Mouse (Mus musculus): ENCODE measurements around the gene Gm8271. TPM values are rescaled to one million over a fixed set of nuclear protein-coding genes. Genes with fewer than 3 reads are reported as not detected.

Gene Gm8271
- not detected for total RNA-seq (2023)

DNA sequence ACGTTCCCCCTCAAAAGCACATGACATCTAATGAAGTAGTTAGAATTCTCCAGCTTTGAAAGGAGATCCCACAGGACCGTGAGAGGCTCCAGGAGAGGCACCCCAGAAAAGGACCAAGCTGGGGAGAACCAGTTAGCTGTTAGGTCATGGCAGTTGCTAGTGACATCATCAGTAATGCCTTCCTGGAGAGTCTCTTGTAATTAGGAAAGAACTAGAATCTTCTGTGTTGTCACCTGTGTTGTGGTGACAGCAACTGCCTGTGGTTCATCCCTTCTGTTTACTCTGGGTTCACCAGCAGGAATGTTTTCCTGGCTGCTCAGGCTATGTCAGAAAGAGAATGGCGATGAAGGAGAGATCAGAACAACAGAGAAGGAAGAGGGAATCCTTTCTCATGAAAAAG is at the start of gene Gm8271:
TSS of gene Gm8271 (plus strand) at position 301 of the 400 bp plus-strand sequence.

DNA sequence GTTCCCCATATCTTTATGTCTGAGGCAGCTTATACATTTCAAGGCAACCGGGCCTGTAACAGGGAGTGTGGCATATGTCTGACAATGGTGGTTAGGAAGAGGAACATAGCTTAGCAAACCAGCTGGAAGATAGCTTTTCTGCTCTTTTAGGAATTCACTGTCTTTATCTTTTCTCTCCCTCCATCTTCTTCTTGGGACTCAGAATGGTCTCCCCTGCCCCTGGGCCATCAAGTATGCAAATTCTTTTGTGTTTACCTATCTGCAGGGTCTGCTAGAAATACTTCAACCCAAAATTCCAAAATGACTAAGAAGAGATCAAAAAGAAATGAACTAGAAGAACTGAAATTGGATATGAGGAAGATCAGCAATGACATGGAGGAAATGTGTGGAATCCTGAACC is 21.4 kb upstream of the Gm8271 start, which contains the start of gene Gm3317:
TSS of gene Gm3317 (plus strand) at position 301 of the 400 bp plus-strand sequence.

Other genes starting within 250 kb of the Gm8271 start
- gene Gm8297, start 201.9 kb upstream of the Gm8271 start, total RNA-seq (2023): not detected
- not detected for gene Gm3298, start 169.9 kb upstream of the Gm8271 start, total RNA-seq (2023)
- gene 4930555G01Rik, start 135.2 kb upstream of the Gm8271 start, total RNA-seq (2023): not detected
- gene Gm8281, start 114.8 kb upstream of the Gm8271 start, total RNA-seq (2023): not detected
- not detected for gene Gm8279, start 54.3 kb upstream of the Gm8271 start, total RNA-seq (2023)
- gene Gm3317, start 21.3 kb upstream of the Gm8271 start, total RNA-seq (2023): not detected
- not detected for gene Gm3526, start 74.8 kb downstream of the Gm8271 start, total RNA-seq (2023)
- not detected for gene Gm3542, start 149.1 kb downstream of the Gm8271 start, total RNA-seq (2023)
- not detected for gene Gm3500, start 203.3 kb downstream of the Gm8271 start, total RNA-seq (2023)

Measured in CD8-positive naive resting alpha-beta T cell, adult 57 days (primary cell).